Mouse (Mus musculus) Patski (cell line): Measurements from ENCODE around the gene Taar2. TPM values are rescaled to one million over a fixed set of nuclear protein-coding genes. Genes with fewer than 3 reads are reported as not detected.

ENCODE experiments used
- ATAC-seq: fragments of 100-300 bp; one replicate; pipeline ENCODE4 v1.8.0; 2021
- CTCF ChIA-PET: fragments of 350-600 bp; sonication (Branson Sonifier 250); formaldehyde crosslinking; loops from one replicate; lab custom pipeline; 2022; ENCODE audit warnings: inconsistent platforms; lab: Charles Lee
- POLR2A ChIA-PET: fragments of 350-600 bp; sonication (Branson Sonifier 250); formaldehyde crosslinking; loops from one replicate; lab custom pipeline; 2022; ENCODE audit warnings: antibody characterized with exemption, inconsistent platforms; lab: Charles Lee
- DNase-seq: peaks from one replicate; pipeline ENCODE4 v3.0.0-alpha.2; 2011; ENCODE audit warnings: low read depth, low spot score
- H3K27me3 ChIP-seq: fragments of 371-371 bp; one replicate; pipeline ENCODE4 v1.5.1; 2021
- CTCF ChIP-seq: fragments of 100-300 bp; IDR thresholded peaks from one replicate; pipeline ENCODE4 v1.5.1; 2021
- in situ Hi-C: fragments of 300-500 bp; cut with MboI; formaldehyde crosslinking; loops from 3 replicates; pipeline ENCODE4 v1.11.1; 2018; ENCODE audit warnings: low pct_unique_long_range_greater_than_20kb, mixed read lengths
- polyA plus RNA-seq: library from polyadenylated mRNA; unstranded; gene quantifications from one replicate; pipeline ENCODE4 v1.2.3, GENCODE M21; 2021

Gene Taar2
- polyA plus RNA-seq, 1 experiment from 2014 or later: not detected

- ATAC-seq: no peak
- CTCF ChIA-PET: no interaction called here
Measured at GRCm38 (mm10) chr10:23948026-23948425, 9.7 kb downstream of the Taar2 start.

GRCm38 (mm10) chr10:23949508-23950005, 11.2 kb downstream of the Taar2 start, which contains the start of gene Taar3:
Gene Taar3, plus strand, starts transcription at chr10:23949558.
- no peak for ATAC-seq
- DNase-seq: no peak
- POLR2A ChIA-PET: interaction anchor here (0.6 kb wide), 1 partner anchor 276 kb away, joined by 4 read pairs; no protein-coding TSS in a partner anchor
- H3K27me3 ChIP-seq: peaks cover 11% of the 10 kb centered on the region
- in situ Hi-C loops: loop anchor here (25.0 kb wide), 1 partner anchor 338 kb away; no protein-coding TSS in a partner anchor
- CTCF ChIA-PET: no interaction called here
- TF ChIP-seq CTCF: no peak

More at GRCm38 (mm10) chr10:23948026-23948425, 9.7 kb downstream of the Taar2 start:
- POLR2A ChIA-PET: no interaction called here
- DNase-seq: no peak
- in situ Hi-C loops: no loop called here
- peaks cover 15% of the 10 kb centered on the region for H3K27me3 ChIP-seq
- no peak for TF ChIP-seq CTCF

GRCm38 (mm10) chr10:23951714-23952113, 13.3 kb downstream of the Taar2 start:
- TF ChIP-seq CTCF: no peak
- in situ Hi-C loops: loop anchor here (25.0 kb wide), 1 partner anchor 336 kb away; no protein-coding TSS in a partner anchor
- CTCF ChIA-PET: no interaction called here
- POLR2A ChIA-PET: no interaction called here
- no peak for ATAC-seq
- peaks cover 11% of the 10 kb centered on the region for H3K27me3 ChIP-seq
- no peak for DNase-seq

- peaks cover 17% of the 10 kb centered on the region for H3K27me3 ChIP-seq
- no peak for TF ChIP-seq CTCF
- CTCF ChIA-PET: no interaction called here
- ATAC-seq (no peak), DNase-seq (no peak)
- POLR2A ChIA-PET: no interaction called here
- in situ Hi-C loops: loop anchor here (25.0 kb wide), 1 partner anchor 328 kb away; no protein-coding TSS in a partner anchor
Measured at GRCm38 (mm10) chr10:23959071-23959470, 20.7 kb downstream of the Taar2 start.

GRCm38 (mm10) chr10:23960444-23960915, 22.1 kb downstream of the Taar2 start, which contains the start of gene Taar4:
Gene Taar4, plus strand, starts transcription at chr10:23960494.
- ChIA-PET POLR2A (no interaction called here), CTCF (no interaction called here)
- DNase-seq (no peak), ATAC-seq (no peak)
- no peak for TF ChIP-seq CTCF
- H3K27me3 ChIP-seq: peaks cover 17% of the 10 kb centered on the region
- in situ Hi-C loops: loop anchor here (25.0 kb wide), 1 partner anchor 327 kb away; no protein-coding TSS in a partner anchor

GRCm38 (mm10) chr10:23963444-23963843, 25.1 kb downstream of the Taar2 start:
- in situ Hi-C loops: loop anchor here (25.0 kb wide), 1 partner anchor 324 kb away; no protein-coding TSS in a partner anchor
- ChIA-PET CTCF (no interaction called here), POLR2A (no interaction called here)
- TF ChIP-seq CTCF: no peak
- H3K27me3 ChIP-seq: peaks cover 26% of the 10 kb centered on the region
- DNase-seq (no peak), ATAC-seq (no peak)

GRCm38 (mm10) chr10:23964921-23965610, 26.7 kb downstream of the Taar2 start:
- TF ChIP-seq CTCF: no peak
- DNase-seq (no peak), ATAC-seq (no peak)
- POLR2A ChIA-PET: no interaction called here
- in situ Hi-C loops: loop anchor here (25.0 kb wide), 1 partner anchor 322 kb away; no protein-coding TSS in a partner anchor
- CTCF ChIA-PET: no interaction called here
- peaks cover 28% of the 10 kb centered on the region for H3K27me3 ChIP-seq

GRCm38 (mm10) chr10:23970656-23971165, 32.3 kb downstream of the Taar2 start, which contains the start of gene Taar5:
Gene Taar5, plus strand, starts transcription at chr10:23970706.
- TF ChIP-seq CTCF: no peak
- ATAC-seq (no peak), DNase-seq (no peak)
- ChIA-PET CTCF (interaction anchor here (1.2 kb wide), 1 partner anchor 11 kb away, joined by 3 read pairs; no protein-coding TSS in a partner anchor), POLR2A (no interaction called here)
- peaks cover 42% of the 10 kb centered on the region for H3K27me3 ChIP-seq
- in situ Hi-C loops: loop anchor here (25.0 kb wide), 1 partner anchor 317 kb away; no protein-coding TSS in a partner anchor

- in situ Hi-C loops: loop anchor here (25.0 kb wide), 1 partner anchor 316 kb away; no protein-coding TSS in a partner anchor
- peaks cover 36% of the 10 kb centered on the region for H3K27me3 ChIP-seq
- no peak for ATAC-seq
- ChIA-PET CTCF (interaction anchor here (1.2 kb wide), 1 partner anchor 10 kb away, joined by 3 read pairs; no protein-coding TSS in a partner anchor), POLR2A (no interaction called here)
- no peak for TF ChIP-seq CTCF
- DNase-seq: no peak
Measured at GRCm38 (mm10) chr10:23971256-23971655, 32.9 kb downstream of the Taar2 start.

GRCm38 (mm10) chr10:23977958-23978357, 39.6 kb downstream of the Taar2 start:
- POLR2A ChIA-PET: no interaction called here
- in situ Hi-C loops: no loop called here

More at GRCm38 (mm10) chr10:23977958-23978357, 39.6 kb downstream of the Taar2 start:
- DNase-seq (no peak), ATAC-seq (no peak)
- peaks cover 7% of the 10 kb centered on the region for H3K27me3 ChIP-seq
- no peak for TF ChIP-seq CTCF
- CTCF ChIA-PET: interaction anchor here (1.6 kb wide), 1 partner anchor 27 kb away, joined by 3 read pairs; no protein-coding TSS in a partner anchor
